Mouse (Mus musculus): ENCODE data around the gene Nps. TPM values are rescaled to one million over a fixed set of nuclear protein-coding genes. Genes with fewer than 3 reads are reported as not detected.
"Not testable (repeated sequence)": the region's sequence is repeated elsewhere in the genome, so short reads cannot be mapped to it uniquely, and the experiment has no call there.

Gene Nps
- total RNA-seq (2022), result not detected

- DNase-seq (ENCODE audit: low spot score), result not testable (repeated sequence)
Observed at GRCm38 (mm10) chr7:135258053-135258753, at the start of gene Nps. Nps (plus strand) TSS chr7:135258703.

GRCm38 (mm10) chr7:135208947-135209567 is 49.4 kb upstream of the Nps start:
- no peak for DNase-seq (ENCODE audit: low spot score)

DNA sequence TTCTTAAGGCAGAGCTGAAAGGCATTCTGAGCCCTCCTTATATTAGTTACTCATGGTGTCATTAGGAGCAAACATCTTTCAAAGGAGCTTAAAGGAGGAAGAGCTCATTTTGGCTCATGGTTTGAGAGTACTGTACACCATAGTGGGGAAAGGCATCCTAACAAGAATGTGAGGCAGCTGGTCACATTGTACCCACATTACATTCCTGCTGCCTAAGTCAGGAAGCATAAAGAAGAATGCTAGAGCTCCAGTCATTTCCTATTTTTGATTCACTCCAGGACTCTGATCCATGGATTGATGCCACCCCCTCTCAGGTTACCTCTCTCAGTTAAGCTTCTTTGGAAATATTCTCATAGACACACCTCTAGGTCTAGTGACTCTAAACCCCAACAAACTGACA is 48.2 kb upstream of the Nps start:
- DNase-seq (ENCODE audit: low spot score), result no peak

DNA sequence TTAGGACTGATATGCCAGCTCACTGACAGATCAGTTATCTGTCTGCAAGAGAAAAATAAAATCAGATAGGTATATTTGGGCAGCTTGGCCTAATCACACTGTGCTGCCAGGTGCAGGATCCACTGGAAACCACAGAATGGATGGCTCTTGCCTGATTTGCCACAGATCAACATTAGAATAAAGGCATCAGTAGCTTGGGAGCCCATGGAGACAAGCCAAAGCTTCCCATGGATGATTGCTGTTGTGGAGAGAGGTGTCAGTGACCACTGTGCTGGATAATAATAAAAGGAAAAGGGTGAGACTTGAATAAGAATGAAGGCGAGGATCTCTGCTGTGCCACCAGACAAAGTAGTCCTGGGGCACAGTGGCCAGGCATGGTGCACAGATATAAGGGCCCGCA is 47.7 kb upstream of the Nps start:
- DNase-seq (ENCODE audit: low spot score), result no peak

DNA sequence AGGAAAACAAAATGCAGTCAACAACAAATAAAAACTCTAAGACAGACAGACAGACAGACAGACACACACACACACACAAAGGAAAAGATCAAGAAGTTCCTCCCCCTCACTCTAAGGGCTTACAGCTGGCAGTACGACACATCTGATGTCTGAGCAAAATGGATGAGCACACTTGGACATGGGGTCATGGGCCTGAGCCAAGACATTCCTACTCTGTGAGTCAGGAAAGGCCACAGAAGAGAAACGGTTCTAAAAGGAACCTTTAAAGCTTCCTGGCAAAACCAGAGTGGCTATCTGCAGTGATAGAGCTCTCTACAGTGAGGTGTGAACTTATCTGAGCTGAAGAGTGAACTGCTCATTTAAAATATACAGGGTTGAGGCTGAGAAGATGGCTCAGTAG is 46.0 kb upstream of the Nps start:
- peak; percentile 26 for DNase-seq (ENCODE audit: low spot score)

- DNase-seq (ENCODE audit: low spot score), result no peak
Observed at GRCm38 (mm10) chr7:135221475-135221874, 37.0 kb upstream of the Nps start.

DNA sequence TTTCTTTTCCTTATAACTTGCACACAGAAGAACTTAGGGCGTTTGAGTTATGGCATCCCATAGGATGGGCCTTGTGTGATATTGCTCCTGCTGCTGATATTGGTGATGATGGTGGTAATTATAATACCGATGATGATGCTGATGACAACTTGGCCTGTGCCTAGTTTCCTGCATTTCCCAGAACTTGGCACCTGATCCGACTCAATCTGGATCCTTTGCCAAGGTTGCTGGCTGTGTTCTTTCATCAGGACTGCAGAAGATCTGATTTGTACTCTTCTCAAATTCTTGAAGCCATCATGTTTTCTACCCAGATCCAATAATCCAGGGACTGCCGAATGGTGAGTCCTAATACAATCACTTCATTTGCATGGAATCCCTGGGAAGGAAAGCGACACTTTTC is 32.5 kb upstream of the Nps start:
- DNase-seq (ENCODE audit: low spot score), result no peak

DNA sequence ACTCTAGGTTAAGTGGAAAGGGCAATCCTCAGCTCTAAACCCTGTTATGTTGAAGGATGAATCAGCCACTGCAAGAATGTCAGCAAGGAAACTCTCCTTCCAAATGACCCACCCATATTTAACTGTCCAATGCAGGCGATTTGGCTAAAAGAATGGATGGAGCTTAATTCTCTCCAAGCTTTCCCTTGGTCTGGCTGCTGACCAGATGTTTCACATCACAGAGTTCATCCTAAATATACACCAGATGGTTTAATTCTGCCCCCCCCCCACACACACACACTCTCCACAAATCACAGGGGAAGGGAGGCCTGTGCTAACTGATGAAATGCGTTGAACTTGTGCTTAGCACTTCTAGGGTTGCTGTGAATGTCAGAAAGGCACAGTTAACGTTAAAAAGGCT is 21.4 kb upstream of the Nps start:
- DNase-seq (ENCODE audit: low spot score), result no peak

DNA sequence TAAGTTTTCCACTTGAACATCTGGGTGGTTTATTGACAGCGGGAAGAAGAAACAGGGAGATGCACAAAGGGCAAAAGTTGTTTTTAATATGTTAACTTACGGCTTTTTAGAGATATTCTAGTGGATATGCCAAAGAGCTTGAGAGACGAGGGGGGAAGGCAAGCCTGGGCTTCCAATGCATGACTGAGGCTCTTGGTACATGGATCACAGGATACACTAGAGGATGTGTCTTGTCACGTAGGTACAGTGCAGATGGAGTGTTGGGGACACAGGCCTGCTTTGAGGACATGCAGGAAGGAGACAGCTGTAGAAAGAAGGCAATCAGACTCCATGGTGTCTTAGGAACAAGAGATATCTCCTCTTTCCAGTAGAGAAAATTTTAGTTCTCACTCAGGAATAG is 19.1 kb upstream of the Nps start:
- no peak for DNase-seq (ENCODE audit: low spot score)

DNA sequence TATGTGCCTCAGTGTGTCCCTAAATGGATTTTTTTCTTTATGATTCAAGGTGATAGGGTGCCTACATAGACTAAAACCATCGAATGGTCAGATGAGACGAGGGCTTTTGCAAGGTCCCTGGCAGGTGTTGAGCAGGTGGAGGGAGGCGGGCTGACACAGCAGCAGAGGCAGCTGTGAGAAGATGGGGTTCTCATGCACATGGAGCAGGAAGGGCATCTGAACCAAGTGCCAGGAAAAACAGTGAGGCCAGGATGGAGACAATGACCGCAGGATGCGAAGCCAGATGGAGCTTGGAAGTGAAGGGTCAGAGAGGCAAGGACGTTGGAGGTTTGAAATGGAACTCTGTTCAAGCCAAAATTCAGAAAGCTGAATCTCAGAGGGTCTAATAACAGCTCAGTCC is 18.5 kb upstream of the Nps start:
- no peak for DNase-seq (ENCODE audit: low spot score)

- peak; percentile 17 for DNase-seq (ENCODE audit: low spot score)
Observed at GRCm38 (mm10) chr7:135240636-135241035, 17.9 kb upstream of the Nps start.

DNA sequence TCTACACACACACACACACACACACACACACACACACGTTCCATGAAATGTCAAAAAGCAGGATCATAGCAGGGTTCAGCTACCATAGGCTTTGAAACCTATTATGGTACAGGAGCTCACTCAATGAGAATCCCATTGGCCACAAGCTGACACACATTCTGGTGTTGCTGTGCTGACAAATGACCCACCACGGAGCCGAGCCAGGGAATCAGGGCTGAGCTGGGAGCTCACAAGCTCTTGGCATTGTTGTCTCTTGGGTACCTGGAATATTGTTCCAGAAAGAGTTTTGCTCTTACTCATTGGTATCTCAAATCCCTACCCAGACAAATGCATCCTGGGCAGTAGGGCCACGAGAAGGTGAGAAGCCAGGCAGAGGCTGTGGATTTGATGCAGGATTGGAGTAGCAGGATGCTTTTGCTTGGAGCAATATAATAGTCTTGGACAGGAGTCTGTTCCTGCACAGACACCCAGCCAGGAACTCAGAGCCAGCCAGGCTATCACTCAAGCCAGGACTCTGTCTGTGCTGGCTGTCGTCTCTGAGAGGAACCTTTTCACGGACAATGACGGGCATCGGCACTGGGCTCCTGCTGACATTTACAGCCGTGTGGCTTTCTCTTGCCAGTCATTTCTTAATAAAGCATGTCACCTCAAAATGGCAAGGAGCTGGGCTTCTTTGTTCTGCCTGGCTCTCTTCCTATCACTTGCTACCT is 14.2 kb upstream of the Nps start:
- DNase-seq (ENCODE audit: low spot score), result no peak

- DNase-seq (ENCODE audit: low spot score), result no peak
Observed at GRCm38 (mm10) chr7:135246386-135246785, 12.1 kb upstream of the Nps start.

- no peak for DNase-seq (ENCODE audit: low spot score)
Observed at GRCm38 (mm10) chr7:135253249-135253648, 5.3 kb upstream of the Nps start.

GRCm38 (mm10) chr7:135254423-135254822 is 4.1 kb upstream of the Nps start:
- DNase-seq (ENCODE audit: low spot score), result no peak

DNA sequence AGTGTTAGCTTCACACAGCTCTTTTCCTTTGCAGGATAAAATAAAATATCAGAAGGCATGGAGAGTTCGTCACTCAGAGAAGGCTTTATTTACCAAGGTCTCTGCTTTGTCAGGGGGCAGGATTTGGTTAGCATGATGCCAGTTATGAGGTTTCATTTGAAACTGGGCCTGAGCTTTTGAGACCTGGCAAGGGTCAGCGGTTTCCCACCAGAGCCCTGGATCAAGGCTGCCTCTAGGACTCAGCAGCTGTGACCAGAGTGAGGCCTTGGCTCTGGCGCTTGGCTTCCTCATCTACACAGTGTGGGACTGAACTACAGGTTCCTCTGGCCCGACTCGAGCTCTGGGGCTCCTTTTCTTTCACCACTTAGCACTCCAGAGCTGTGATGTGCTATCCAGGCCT is 12.5 kb downstream of the Nps start:
- no peak for DNase-seq (ENCODE audit: low spot score)

DNA sequence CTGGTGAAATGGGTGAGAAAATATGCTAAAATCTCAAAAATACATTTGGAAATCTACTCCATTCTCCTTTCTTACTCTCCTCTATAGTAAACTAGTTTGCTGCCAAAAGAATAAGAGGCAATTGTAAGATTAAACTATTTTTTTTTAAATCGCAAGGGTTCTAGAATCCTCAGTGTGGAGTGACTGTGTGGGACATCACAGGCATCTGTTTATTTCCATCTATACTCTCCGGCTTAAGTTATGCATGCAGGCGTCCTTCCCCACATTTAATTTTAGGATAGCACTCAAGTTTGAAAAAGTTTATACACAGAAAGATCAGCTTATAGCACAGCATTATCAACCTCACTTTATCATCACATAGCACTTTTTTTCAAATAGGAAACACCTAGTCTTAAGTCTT is 24.7 kb downstream of the Nps start:
- no peak for DNase-seq (ENCODE audit: low spot score)

DNA sequence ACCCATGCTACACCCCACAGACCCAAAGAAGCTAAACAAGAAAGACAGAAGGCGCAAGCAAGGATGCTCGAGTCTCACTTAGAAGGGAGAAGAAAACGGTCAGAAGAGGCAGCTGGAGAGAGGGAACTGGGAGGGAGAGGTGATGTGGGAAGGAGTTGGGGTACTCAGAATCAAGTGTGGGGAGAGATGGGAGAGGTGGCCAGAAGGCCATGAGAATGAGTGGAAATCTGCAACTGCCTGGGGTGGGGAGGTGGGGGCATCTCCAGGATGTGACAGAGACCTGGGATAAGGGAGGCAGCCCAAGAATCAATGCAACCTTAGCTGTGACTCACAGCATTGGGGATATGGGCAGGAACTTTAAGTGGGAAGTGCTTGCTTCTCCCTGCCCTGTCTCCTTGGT is 31.5 kb downstream of the Nps start:
- DNase-seq (ENCODE audit: low spot score), result no peak

DNA sequence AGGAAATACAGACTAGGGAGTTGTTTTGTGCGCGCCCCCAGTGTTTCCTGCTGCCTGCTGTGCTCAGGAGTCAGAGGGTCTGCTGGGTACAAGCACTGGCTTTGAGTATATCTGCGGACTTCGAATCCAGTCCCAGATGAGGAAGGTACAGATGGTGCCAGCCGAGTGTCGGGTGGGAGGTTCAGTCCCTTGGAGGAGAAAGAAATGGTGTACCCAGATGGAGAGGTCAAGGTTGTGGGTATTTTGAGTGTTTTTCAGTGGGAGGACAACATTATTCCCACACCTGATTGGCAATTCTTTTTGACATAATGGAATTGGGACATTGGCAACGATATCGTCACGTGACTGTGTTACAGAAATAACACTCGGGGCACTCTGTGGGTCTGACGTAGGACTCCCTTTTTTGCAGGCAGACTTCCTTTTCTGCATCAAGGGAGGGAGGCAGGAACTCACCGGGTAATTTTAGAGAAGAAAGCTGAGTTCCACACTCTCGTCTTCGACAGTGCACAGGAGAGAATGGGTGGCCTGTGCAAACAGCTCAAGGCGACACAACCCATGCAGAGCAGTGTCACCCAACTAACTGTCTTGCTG is 33.2 kb downstream of the Nps start:
- DNase-seq (ENCODE audit: low spot score), result peak; percentile 11

DNA sequence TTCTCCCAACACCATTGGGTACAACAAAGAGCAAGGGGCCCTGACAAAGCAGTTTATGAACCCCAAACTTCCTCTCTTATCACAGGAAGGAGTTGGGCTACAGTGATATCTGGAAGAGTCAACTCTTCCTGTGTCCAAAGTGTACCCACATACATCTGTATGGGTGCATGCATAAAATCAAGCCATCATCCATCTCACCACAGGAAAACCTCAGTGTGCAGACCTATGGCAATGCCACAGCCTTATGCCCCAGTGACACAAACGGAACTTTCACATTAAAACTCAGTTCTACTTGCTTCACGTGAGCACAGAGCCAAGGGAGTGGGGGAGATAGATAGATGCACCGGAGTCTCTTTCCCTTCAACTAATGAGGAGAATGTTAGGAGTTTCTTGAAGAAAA is 36.0 kb downstream of the Nps start:
- DNase-seq (ENCODE audit: low spot score), result no peak

- DNase-seq (ENCODE audit: low spot score), result no peak
Observed at GRCm38 (mm10) chr7:135304496-135304895, 46.0 kb downstream of the Nps start.
